Mouse (Mus musculus) gastrocnemius, adult 8-10 months (tissue): ENCODE measurements around the gene Scp2. TPM values are rescaled to one million over a fixed set of nuclear protein-coding genes. Genes with fewer than 3 reads are reported as not detected.
A peak's percentile ranks its signal among the peaks of the same experiment; 100 is the strongest.

Source experiments
- DNase-seq, 2 experiments: peaks; one replicate each; pipeline ENCODE4 v3.0.0; 2022; ENCODE audit warnings: low spot score in 2 of 2
- total RNA-seq, 4 experiments: library from RNA; stranded (reverse); gene quantifications; 2 replicates each; pipeline ENCODE4 v1.2.4; 2022

Scp2 gene
- total RNA-seq, 4 experiments from 2014 or later, result 159 to 176 (median 161) TPM

- no peak for DNase-seq
Measured at GRCm38 (mm10) chr4:108060774-108061173, 84.0 kb downstream of the Scp2 start.

GRCm38 (mm10) chr4:108059601-108060379 is 85.0 kb downstream of the Scp2 start:
- no peak for DNase-seq

- DNase-seq, result no peak
Measured at GRCm38 (mm10) chr4:108058166-108058565, 86.6 kb downstream of the Scp2 start.

- no peak for DNase-seq
Measured at GRCm38 (mm10) chr4:108057247-108057646, 87.6 kb downstream of the Scp2 start.

GRCm38 (mm10) chr4:108055873-108056272 is 88.9 kb downstream of the Scp2 start:
- DNase-seq, result no peak

GRCm38 (mm10) chr4:108052673-108053072 is 92.1 kb downstream of the Scp2 start:
- DNase-seq, result no peak

GRCm38 (mm10) chr4:108051687-108052274 is 93.0 kb downstream of the Scp2 start:
- peak in 1 of 2 experiments; percentile 34 for DNase-seq

- DNase-seq, result no peak
Measured at GRCm38 (mm10) chr4:108046136-108046535, 98.7 kb downstream of the Scp2 start.

GRCm38 (mm10) chr4:108045136-108046107 is 99.4 kb downstream of the Scp2 start:
- no peak for DNase-seq

- no peak for DNase-seq
Measured at GRCm38 (mm10) chr4:108037027-108037426, 107.8 kb downstream of the Scp2 start.

GRCm38 (mm10) chr4:108033041-108033764 is 111.6 kb downstream of the Scp2 start:
- DNase-seq, result no peak

GRCm38 (mm10) chr4:108032352-108032849 is 112.4 kb downstream of the Scp2 start:
- DNase-seq, result no peak

- DNase-seq, result peak; percentile 56 to 72
Measured at GRCm38 (mm10) chr4:108031502-108032351, 113.1 kb downstream of the Scp2 start.

- no peak for DNase-seq
Measured at GRCm38 (mm10) chr4:108030888-108031501, 113.8 kb downstream of the Scp2 start.

GRCm38 (mm10) chr4:108026193-108026592 is 118.6 kb downstream of the Scp2 start:
- no peak for DNase-seq

GRCm38 (mm10) chr4:108025269-108025668 is 119.5 kb downstream of the Scp2 start:
- no peak for DNase-seq

GRCm38 (mm10) chr4:108024641-108025040 is 120.2 kb downstream of the Scp2 start:
- DNase-seq, result peak; percentile 68 to 79

GRCm38 (mm10) chr4:108023186-108023585 is 121.6 kb downstream of the Scp2 start:
- no peak for DNase-seq

- DNase-seq, result no peak
Measured at GRCm38 (mm10) chr4:108020178-108020577, 124.6 kb downstream of the Scp2 start.
